Mouse (Mus musculus) myocyte (in vitro differentiated cells): Measurements from ENCODE around the gene Eif1.

Source experiments
- E2F4 ChIP-seq: IDR thresholded peaks from one replicate; pipeline ENCODE4 v1.6.1; 2011; ENCODE audit warnings: mild to moderate bottlenecking, control low read depth, moderate library complexity; ENCODE audit not compliant: insufficient read depth
- MAX ChIP-seq: IDR thresholded peaks from one replicate; pipeline ENCODE4 v1.6.1; 2011; ENCODE audit warnings: low read depth, mild to moderate bottlenecking, control low read depth
- MYOD1 ChIP-seq, 3 experiments: IDR thresholded peaks; one replicate each; pipeline ENCODE4 v1.6.1; 2011; ENCODE audit warnings: control low read depth in 2 of 3, low read depth in 2 of 3, mild to moderate bottlenecking in 2 of 3, moderate library complexity in 1 of 3; ENCODE audit not compliant: insufficient read length in 2 of 3, control insufficient read depth in 1 of 3
- MYOG ChIP-seq, 3 experiments: IDR thresholded peaks; one replicate each; pipeline ENCODE4 v1.6.1; 2011; ENCODE audit warnings: control low read depth in 2 of 3, low read depth in 2 of 3, mild to moderate bottlenecking in 2 of 3; ENCODE audit not compliant: insufficient read length in 2 of 3, control insufficient read depth in 1 of 3, insufficient read depth in 1 of 3
- POLR2A ChIP-seq: IDR thresholded peaks from one replicate; pipeline ENCODE4 v1.6.1; 2011; ENCODE audit warnings: low read depth, mild to moderate bottlenecking, control low read depth, moderate library complexity; ENCODE audit not compliant: insufficient read length
- POLR2AphosphoS2 ChIP-seq: IDR thresholded peaks from one replicate; pipeline ENCODE4 v1.6.1; 2011; ENCODE audit warnings: low read depth, control low read depth; ENCODE audit not compliant: insufficient read length
- REST ChIP-seq: IDR thresholded peaks from one replicate; pipeline ENCODE4 v1.6.1; 2011; ENCODE audit warnings: mild to moderate bottlenecking, control low read depth, moderate library complexity; ENCODE audit not compliant: insufficient read depth, insufficient read length
- TCF12 ChIP-seq: IDR thresholded peaks from one replicate; pipeline ENCODE4 v1.6.1; 2011; ENCODE audit warnings: mild to moderate bottlenecking, control low read depth; ENCODE audit not compliant: poor library complexity, insufficient read depth, severe bottlenecking
- TCF3 ChIP-seq: IDR thresholded peaks from one replicate; pipeline ENCODE4 v1.6.1; 2011; ENCODE audit warnings: low read depth, control low read depth; ENCODE audit not compliant: insufficient read length
- USF1 ChIP-seq: IDR thresholded peaks from one replicate; pipeline ENCODE4 v1.6.1; 2011; ENCODE audit warnings: low read depth, mild to moderate bottlenecking, control low read depth, moderate library complexity

- no peak for TF ChIP-seq E2F4
- TF ChIP-seq POLR2A: no peak
- no peak for TF ChIP-seq USF1
- TF ChIP-seq MAX: no peak
- no peak for TF ChIP-seq POLR2AphosphoS2
- no peak for TF ChIP-seq TCF12
- TF ChIP-seq REST: no peak
- no peak for TF ChIP-seq MYOD1 (IDR thresholded peaks at IDR 0.05; ENCODE audit: control insufficient read depth in 1 of 3, insufficient read length in 2 of 3, low read depth in 2 of 3)
- no peak for TF ChIP-seq MYOG (IDR thresholded peaks at IDR 0.05; ENCODE audit: control insufficient read depth in 1 of 3, insufficient read depth in 1 of 3, insufficient read length in 2 of 3, low read depth in 2 of 3)
- TF ChIP-seq TCF3: no peak
Observed at GRCm38 (mm10) chr11:100327316-100327715, 7.6 kb downstream of the Eif1 start.
